Mouse (Mus musculus) megakaryocyte-erythroid progenitor cell, adult 5-6 weeks (primary cell): ENCODE measurements around the gene Dmbx1. TPM values are rescaled to one million over a fixed set of nuclear protein-coding genes. Genes with fewer than 3 reads are reported as not detected.

Experiments used
- ATAC-seq: replicated peaks from 2 replicates; pipeline ENCODE4 v1.8.0; 2016; ENCODE audit warnings: mild to moderate bottlenecking, inconsistent platforms; ENCODE audit not compliant: severe bottlenecking, poor library complexity, low FRiP score, low TSS enrichment
- total RNA-seq, 2 experiments: library from RNA; stranded (forward) in 1 of 2; stranded (reverse) in 1 of 2; fragments of 200-1000, 215-1000 nt in 1 of 2; fragments of >200 nt in 1 of 2; fragmentation: Nextera tagmentation in 1 of 2; gene quantifications; 2 replicates each; pipeline ENCODE4 v1.2.3; 2014 to 2017

Dmbx1 gene
- total RNA-seq, 2 experiments from 2014 or later = not detected

DNA sequence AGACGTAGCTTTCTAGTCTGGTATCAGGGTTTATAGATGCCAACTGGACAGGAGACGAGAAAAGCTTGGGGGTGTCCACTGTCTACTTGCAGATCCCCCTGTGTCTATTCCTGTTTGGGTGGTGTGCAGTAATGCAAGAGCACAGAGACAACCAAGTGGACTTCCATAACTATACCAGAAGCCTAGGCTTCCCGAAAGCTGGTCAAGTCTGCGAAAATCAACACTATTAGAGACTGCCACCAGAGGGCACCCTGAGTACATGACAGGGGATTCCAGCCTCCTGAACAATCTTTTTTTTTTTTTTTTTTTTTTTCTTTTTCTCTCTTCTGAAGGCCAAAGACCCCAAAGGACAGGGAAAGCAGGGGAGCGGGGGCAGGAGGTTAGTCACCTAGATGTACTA lies 36.9 kb downstream of the Dmbx1 start:
- ATAC-seq = peak; percentile 75

DNA sequence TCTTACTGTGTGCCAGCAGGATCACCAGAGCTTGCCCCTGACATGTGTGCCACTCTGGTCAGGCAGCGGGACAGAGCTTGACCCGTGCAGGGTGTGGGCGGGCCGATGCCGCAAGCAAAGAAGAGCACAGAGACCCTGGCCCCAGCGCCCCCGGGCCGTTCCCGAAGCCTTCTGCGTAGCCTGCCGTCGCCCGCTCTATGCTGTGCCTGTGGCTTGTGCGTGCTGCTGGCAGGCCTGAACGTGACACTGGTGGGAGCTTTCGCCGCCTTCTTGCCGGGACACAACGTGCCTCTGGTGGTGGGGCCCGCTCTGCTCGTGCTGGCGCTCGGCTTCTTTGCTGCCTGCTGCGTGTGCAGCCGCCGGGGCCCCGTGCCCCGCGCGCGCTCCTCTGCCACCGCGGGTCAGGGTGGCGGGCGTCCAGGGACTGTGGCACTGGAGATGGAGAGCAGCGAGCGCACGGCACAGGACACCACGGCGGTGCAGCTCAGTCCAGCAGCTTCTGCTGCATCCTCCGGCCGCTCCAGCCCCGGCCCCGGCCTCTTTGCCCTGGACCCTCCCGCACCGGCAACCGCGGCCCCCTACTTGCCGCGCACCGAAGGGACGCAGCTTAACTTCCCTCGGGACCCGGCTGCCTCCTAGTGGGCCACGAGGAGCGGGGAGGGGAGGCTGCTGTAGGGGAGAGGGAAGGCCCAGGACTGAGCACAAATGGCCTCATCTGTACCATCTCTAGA lies 41.7 kb downstream of the Dmbx1 start:
- no peak for ATAC-seq

DNA sequence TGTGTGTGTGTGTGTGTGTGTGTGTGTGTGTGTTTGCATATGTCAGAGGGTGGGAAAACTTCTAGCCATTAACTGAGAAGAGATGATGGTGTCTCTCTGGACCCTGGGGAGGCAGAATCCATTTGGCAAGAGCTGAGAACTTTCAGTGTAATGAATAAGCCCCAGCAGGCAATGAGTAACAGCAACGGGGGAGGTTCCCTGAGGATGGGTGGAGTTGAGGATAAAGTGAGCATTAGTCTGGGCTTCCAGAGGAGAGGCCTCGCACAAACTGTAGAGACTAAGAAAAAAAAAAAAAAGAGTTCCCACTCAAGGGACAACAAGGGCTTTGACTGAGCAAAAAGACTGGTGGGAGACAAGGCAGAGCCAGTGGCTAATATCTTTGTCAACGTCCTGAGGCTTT lies 45.4 kb downstream of the Dmbx1 start:
- no peak for ATAC-seq

DNA sequence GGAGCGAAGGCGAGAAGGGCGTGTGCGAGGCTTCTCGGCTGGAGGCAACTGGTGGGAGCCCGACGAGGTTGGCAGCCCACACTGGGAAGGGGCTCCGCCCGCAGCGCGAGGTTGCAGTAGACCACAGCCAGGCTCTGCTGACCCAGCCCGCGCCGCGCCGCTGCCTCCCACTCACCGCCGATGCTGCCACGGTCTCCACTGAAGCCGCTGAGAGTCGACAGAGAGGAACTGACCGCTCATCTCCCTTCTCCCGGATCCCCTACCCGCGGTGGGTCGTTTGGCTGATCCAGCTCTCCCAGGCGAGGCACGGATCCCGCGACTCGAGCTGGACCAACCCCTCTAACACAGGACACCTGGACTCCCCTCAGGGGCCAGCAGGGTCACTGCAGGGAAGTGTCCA lies 49.2 kb downstream of the Dmbx1 start, which contains the start of gene 6430628N08Rik:
6430628N08Rik (plus strand) TSS at position 113 of the 400 bp plus-strand sequence.
- ATAC-seq = no peak

DNA sequence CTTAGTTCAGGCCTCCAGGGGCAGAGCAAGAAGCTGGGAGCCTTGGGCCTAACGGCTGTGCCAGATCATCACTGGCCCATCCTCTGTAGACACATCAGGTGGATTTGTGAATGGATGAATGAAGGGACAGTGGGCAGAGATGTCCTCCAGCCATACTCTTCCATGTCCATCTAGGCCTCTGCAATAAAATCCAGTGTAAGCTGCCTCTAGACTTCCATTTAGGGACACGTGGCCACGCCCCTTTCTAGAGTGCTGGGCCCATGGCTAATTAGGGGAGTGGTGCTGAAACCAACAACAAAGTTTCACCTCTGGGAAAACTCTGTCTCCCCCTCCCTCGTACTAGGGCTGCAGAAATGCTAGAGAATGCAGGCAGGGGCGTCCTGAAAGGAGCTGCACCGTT lies 49.7 kb downstream of the Dmbx1 start:
- ATAC-seq = no peak

DNA sequence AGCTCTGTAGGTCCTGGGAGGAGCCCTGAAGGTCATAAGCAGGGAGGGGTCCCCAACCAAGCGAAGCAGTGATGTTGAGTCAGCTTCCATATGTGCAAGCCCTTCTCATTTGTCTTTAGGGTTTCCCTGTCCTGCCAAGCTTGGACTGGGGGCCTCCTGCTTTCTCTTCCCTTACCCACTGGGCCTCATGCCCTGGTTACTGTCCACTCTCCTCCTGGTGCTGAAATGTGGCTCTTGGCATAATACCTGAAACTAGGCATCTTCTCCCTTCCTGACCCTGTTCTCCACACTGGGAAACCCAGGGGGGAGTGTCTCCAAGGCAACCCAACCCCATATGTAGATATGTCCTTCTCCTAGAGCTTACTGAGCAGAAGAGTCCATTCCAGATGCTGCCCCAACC lies 52.9 kb downstream of the Dmbx1 start:
- ATAC-seq = peak; percentile 49; the same call in 1 of the 2 replicates

DNA sequence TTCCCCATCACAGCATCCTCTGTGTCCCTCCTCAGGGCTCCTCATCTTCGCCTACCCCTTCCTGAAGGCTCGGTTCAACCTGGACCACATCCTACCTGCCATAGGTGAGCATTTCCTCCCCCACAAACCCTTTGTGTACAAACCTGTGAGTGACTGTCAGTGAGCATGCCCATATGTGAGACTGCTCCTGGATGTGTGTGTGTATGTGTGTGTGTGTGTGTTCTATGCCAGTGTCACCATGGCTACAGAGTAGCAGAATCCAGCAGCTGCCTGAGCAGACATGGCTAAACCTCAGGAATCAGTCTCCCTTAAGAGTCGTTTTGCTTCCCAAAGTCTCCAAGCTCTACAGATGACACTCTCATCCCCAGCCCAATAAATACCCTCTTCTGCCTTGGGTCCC lies 53.9 kb downstream of the Dmbx1 start:
- no peak for ATAC-seq

DNA sequence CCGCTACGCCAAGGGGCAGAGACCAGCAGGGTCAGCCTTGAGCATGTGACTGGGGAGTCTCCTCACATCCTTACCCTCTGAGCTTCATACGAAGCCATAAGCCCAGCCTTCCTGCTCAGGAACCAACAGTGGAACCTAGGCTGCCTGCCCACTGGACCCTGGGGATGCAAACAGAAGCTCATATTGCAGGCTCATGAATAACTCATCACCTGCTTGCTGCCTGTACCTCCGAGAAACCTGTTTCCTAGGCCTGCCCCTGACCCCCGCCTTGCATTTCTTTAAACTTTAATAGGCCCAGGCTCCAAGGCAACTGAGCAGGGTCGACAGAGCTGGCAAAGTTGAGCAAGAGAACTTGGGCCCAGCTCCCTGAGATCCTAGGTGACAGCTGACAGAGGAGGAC lies 55.7 kb downstream of the Dmbx1 start, which contains the start of gene Kncn:
Kncn (plus strand) TSS at position 379 of the 400 bp plus-strand sequence.
- ATAC-seq = no peak

DNA sequence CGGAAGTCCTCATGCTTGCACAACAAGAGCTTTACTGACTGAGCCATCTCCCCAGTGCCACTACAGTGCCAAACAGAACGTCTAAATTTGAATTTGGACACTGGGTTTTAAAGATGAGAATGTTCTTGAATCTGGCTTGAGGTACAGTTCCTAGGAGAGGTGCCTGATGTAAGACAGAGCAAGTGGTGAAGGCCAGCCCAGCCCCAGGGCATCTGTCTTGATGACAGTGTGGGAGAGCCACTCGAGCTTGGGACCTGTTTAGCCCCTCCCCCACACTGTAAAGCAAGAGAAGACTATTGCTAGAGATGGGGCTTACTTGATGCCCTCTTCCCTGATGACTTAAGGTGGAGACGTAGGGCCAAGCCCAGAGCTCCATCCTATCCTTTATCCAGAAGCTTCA lies 57.5 kb downstream of the Dmbx1 start:
- no peak for ATAC-seq

DNA sequence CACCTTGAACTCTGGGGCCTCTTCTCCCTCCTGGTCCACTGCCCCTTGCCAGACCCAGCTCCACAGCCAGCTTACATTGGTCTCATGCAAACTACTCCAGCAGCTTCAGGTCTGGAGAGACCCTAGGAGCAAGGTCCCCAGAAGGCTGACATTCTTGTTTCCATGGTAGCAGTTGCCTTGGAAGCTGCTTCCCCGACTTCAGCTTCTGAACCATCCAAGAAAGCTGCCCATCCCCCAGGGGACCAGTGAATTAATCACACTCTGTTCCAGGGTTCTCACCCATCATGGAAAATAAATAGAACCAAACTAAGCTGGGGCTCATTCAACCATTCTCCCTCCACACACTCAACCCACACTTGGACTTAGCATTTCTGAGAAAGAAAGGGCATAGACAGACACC lies 58.5 kb downstream of the Dmbx1 start:
- no peak for ATAC-seq

DNA sequence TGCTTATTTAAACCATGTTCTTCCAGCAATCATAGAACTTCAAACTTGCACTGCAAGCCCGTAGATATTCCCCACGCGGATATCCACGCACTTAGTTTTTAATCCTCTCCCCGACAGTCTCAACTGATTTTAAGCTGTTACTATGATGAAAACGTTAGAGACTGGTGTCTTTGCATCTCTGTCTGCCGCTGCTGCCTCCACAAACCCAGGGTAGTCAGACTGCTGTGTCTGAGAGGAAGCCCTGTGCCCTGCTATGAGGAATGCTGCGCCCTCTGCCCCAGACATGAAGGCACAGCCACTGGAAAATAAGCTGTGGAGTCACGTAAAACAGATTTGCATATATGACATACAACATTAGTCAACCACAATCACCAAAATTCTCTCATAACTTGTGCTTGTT lies 60.9 kb downstream of the Dmbx1 start:
- ATAC-seq = no peak

DNA sequence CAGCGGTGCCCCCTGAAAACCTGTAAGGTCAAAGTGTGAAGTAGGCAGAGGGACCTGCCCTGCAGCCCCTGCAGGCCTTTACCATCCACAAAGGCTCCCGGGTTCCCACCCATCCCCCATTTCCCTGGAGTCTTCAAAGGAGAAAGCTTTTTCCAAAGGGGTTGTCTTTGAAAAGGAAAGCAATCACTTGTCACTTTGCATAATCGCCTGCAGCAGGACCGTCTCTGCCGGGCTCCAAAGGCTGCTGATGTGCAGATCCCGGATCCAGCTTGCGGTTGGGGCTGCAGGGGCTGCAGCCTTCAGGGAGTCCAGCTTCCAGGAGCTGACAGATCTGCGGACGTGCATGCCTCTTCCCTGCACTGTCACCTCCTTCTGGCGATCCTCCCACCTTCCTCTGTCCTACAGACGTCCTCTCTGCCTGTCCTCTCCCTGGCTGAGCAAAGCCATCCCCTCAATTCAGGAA lies 61.5 kb downstream of the Dmbx1 start:
- no peak for ATAC-seq

DNA sequence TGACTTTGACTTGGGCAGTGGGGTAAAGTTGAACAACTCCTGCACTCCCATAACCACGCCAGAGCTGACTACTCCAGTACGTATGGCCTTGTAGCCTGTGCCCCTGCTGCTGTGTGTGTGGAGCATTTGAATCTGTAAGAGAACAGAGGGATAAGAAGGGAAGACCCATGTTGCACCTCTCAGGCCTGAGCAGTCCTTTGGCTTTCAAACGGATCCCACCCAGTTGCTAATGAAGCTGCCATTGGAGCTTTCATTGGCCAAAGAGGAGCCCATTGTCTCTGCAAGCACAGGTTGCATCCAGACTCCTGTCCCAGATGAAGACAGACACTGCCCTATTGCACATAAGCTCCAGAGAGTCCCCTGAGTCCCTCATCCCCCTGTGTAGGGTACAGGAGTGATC lies 66.5 kb downstream of the Dmbx1 start:
- no peak for ATAC-seq

DNA sequence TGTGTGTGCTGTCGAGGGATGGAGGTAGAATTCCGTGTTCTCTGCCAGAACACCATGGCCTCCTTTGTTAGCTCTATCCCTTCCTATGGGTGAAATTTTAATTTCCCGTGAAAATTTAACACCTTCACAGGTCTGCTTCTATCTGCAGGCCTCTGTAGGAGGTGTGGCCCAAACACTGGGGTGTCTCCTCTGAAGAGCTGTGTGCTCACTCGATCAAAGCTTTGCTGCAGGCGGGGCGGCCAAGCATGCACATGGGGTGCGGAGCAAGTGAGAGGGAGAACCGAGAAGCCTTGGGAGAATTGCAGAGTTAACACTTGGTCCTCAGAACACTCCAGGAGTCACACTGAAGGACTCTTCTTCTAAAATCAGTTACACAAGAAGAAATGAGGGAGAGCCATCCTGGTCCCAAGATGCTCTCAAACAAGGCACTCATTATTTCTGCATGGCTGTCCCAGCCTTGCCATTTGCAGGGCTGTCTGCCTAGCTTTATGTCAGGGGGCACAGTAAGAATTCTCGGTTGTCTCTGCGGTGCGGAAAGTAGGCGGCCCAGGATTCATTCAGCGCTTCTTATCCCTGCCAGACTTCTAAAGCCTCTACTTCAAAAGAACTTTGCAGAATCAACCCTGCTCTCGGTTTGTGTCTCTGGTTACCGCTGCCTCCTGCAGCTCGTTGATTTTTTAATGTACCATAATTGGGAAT lies 70.1 kb downstream of the Dmbx1 start:
- ATAC-seq = no peak

Other genes with a start within 250 kb of the Dmbx1 start
- gene Efcab14, start 202.2 kb downstream of the Dmbx1 start, total RNA-seq (2014; fragmentation: Nextera tagmentation) = 39.7 and 45.7 TPM in 2 replicates
- gene Efcab14, start 202.2 kb downstream of the Dmbx1 start, total RNA-seq (2017) = 34.2 and 41.0 TPM in 2 replicates
- gene Tex38, start 158.9 kb downstream of the Dmbx1 start, total RNA-seq (2014; fragmentation: Nextera tagmentation) = not detected in 2 replicates
- gene Tex38, start 158.9 kb downstream of the Dmbx1 start, total RNA-seq (2017) = not detected in 2 replicates
- gene Atpaf1, start 155.1 kb downstream of the Dmbx1 start, total RNA-seq (2014; fragmentation: Nextera tagmentation) = 13.2 and 17.2 TPM in 2 replicates
- gene Atpaf1, start 155.1 kb downstream of the Dmbx1 start, total RNA-seq (2017) = 16.5 and 17.8 TPM in 2 replicates
- gene Mob3c, start 111.8 kb downstream of the Dmbx1 start, total RNA-seq (2014; fragmentation: Nextera tagmentation) = 7.0 and 9.8 TPM in 2 replicates
- 14.2 and 19.3 TPM in 2 replicates for gene Mob3c, start 111.8 kb downstream of the Dmbx1 start, total RNA-seq (2017)
- 31.4 and 41.8 TPM in 2 replicates for gene Mknk1, start 100.7 kb downstream of the Dmbx1 start, total RNA-seq (2014; fragmentation: Nextera tagmentation)
- 57.6 and 58.8 TPM in 2 replicates for gene Mknk1, start 100.7 kb downstream of the Dmbx1 start, total RNA-seq (2017)
- not detected in 2 replicates for gene Kncn, start 55.5 kb downstream of the Dmbx1 start, total RNA-seq (2014; fragmentation: Nextera tagmentation)
- not detected in 2 replicates for gene Kncn, start 55.5 kb downstream of the Dmbx1 start, total RNA-seq (2017)
- gene 6430628N08Rik, start 49.3 kb downstream of the Dmbx1 start, total RNA-seq (2014; fragmentation: Nextera tagmentation) = not detected in 2 replicates
- not detected in 2 replicates for gene 6430628N08Rik, start 49.3 kb downstream of the Dmbx1 start, total RNA-seq (2017)
- gene Faah, start 78.0 kb upstream of the Dmbx1 start, total RNA-seq (2014; fragmentation: Nextera tagmentation) = 1.4 and 5.0 TPM in 2 replicates
- gene Faah, start 78.0 kb upstream of the Dmbx1 start, total RNA-seq (2017) = 0.85 and 2.3 TPM in 2 replicates
- gene Nsun4, start 114.0 kb upstream of the Dmbx1 start, total RNA-seq (2014; fragmentation: Nextera tagmentation) = 11.5 and 12.5 TPM in 2 replicates
- 11.2 and 12.5 TPM in 2 replicates for gene Nsun4, start 114.0 kb upstream of the Dmbx1 start, total RNA-seq (2017)
- 1,038 and 1,202 TPM in 2 replicates for gene Uqcrh, start 135.1 kb upstream of the Dmbx1 start, total RNA-seq (2014; fragmentation: Nextera tagmentation)
- 483 and 550 TPM in 2 replicates for gene Uqcrh, start 135.1 kb upstream of the Dmbx1 start, total RNA-seq (2017)
- gene Lrrc41, start 135.3 kb upstream of the Dmbx1 start, total RNA-seq (2014; fragmentation: Nextera tagmentation) = 29.8 and 30.8 TPM in 2 replicates
- gene Lrrc41, start 135.3 kb upstream of the Dmbx1 start, total RNA-seq (2017) = 16.4 and 20.6 TPM in 2 replicates
- 49.4 and 50.1 TPM in 2 replicates for gene Rad54l, start 183.8 kb upstream of the Dmbx1 start, total RNA-seq (2014; fragmentation: Nextera tagmentation)
- gene Rad54l, start 183.8 kb upstream of the Dmbx1 start, total RNA-seq (2017) = 23.0 and 35.2 TPM in 2 replicates
- 26.4 and 31.7 TPM in 2 replicates for gene Pomgnt1, start 183.9 kb upstream of the Dmbx1 start, total RNA-seq (2014; fragmentation: Nextera tagmentation)
- gene Pomgnt1, start 183.9 kb upstream of the Dmbx1 start, total RNA-seq (2017) = 15.0 and 26.1 TPM in 2 replicates
- not detected in 2 replicates for gene Lurap1, start 211.4 kb upstream of the Dmbx1 start, total RNA-seq (2014; fragmentation: Nextera tagmentation)
- 0.14 and 0.15 TPM in 2 replicates for gene Lurap1, start 211.4 kb upstream of the Dmbx1 start, total RNA-seq (2017)
- not detected in 2 replicates for gene Tspan1, start 227.7 kb upstream of the Dmbx1 start, total RNA-seq (2014; fragmentation: Nextera tagmentation)
- not detected in 2 replicates for gene Tspan1, start 227.7 kb upstream of the Dmbx1 start, total RNA-seq (2017)
- not detected in 2 replicates for gene 1700042G07Rik, start 233.4 kb upstream of the Dmbx1 start, total RNA-seq (2014; fragmentation: Nextera tagmentation)
- gene 1700042G07Rik, start 233.4 kb upstream of the Dmbx1 start, total RNA-seq (2017) = not detected in 2 replicates
- gene Gm49337, start 233.5 kb upstream of the Dmbx1 start, total RNA-seq (2014; fragmentation: Nextera tagmentation) = not detected in 2 replicates
- not detected in 2 replicates for gene Gm49337, start 233.5 kb upstream of the Dmbx1 start, total RNA-seq (2017)